Mouse (Mus musculus): ENCODE measurements around the gene Gm9857. TPM values are rescaled to one million over a fixed set of nuclear protein-coding genes. Genes with fewer than 3 reads are reported as not detected.
A peak's percentile ranks its signal among the peaks of the same experiment; 100 is the strongest.

Gene Gm9857
- polyA plus RNA-seq (2016; fragmentation: Nextera tagmentation; extraction: Ambion mirVana): not detected in 2 replicates

DNA sequence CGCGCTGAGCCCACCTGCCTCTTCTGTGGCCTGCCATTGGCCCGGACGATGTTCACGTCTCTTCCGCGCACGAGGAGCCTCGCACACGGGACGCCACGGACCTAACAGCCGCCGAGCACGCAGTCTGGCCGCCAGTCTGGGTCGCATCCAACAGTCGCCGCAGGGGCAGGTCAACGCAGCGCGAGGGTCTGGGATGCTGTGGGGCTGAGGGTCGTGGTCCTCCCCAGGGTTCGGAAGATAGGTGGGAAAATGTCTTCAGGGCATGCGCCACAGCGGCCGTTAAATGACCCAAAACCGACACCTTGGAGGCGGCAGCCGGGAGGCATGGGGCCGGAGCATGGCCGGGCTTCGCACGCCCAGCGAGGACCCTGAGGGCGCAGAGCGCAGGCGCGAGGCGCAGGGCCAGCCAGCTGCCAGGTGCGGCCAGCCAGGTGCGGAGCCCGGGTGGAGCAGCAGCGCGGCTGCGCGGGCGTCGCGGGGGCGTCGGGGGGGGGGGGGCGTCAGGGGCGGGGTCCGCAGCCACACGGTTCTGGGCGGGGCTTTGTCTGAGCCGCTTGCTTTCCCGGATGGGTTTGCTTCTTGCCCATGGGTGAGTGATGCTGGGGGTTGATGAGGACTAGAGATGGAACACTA, at the start of gene Gm9857:
Gm9857 (minus strand) TSS at position 445 of the 633 bp plus-strand sequence.
- 72% methylated on average over 31 of the region's 59 CpGs for WGBS
- H3K27me3 ChIP-seq: no peaks in the 10 kb centered on the region
- H3K4me2 ChIP-seq: peak within 1 kb of the TSS; percentile 54
- no peaks in the 10 kb centered on the region for H3K9me3 ChIP-seq
- ATAC-seq (ENCODE audit: low FRiP score): peak; percentile 60
- no peak within 1 kb of the TSS for H3K27ac ChIP-seq
- H3K36me3 ChIP-seq (replicated peaks): no peaks in the 10 kb centered on the region
- no peak within 1 kb of the TSS for H3K9ac ChIP-seq
- peak within 1 kb of the TSS; percentile 31 for H3K4me3 ChIP-seq (replicated peaks)
- H3K4me1 ChIP-seq: no peaks in the 10 kb centered on the region

DNA sequence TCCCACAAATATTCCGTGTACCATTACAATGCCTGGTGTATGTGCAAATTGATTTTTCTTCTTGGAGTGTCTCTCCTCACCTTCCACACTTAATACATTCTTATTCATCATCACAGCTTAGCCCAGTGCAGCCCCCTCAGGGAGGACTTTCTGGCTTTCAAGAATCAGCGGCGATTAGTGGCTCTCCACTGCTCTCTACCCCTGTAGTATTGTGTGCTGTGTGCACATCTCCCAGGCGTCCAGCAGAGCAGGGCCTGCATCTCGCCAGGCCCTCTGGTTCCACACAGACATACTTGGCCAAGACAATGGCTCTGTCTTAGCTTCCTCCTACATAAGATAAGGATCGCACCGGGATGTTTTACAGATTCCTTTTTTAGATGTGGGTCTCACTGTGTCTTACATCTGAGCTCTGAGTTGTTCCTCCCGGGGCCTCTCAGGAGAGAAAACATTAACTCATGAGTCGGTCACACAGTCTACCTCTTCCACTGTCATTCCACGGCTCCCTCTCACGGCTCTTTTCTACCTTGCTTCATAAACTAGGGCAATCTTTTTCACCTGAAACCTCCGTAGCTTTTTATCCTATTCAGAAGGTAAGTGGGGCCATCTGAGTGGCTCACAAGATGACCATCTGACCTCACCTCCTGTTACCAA, 46.9 kb upstream of the Gm9857 start:
- Histone ChIP-seq H3K4me1 (peaks cover 13% of the 10 kb centered on the region), H3K27ac (peak overlapping the region; percentile 51), H3K9ac (no peak overlapping the region), H3K9me3 (no peaks in the 10 kb centered on the region), H3K36me3 (replicated peaks) (peaks cover 17% of the 10 kb centered on the region), H3K4me3 (replicated peaks) (no peak overlapping the region), H3K4me2 (no peak overlapping the region), H3K27me3 (no peaks in the 10 kb centered on the region)
- WGBS: 64% methylated on average over 12 of the region's 12 CpGs
- peak; percentile 51 for ATAC-seq (ENCODE audit: low FRiP score)

DNA sequence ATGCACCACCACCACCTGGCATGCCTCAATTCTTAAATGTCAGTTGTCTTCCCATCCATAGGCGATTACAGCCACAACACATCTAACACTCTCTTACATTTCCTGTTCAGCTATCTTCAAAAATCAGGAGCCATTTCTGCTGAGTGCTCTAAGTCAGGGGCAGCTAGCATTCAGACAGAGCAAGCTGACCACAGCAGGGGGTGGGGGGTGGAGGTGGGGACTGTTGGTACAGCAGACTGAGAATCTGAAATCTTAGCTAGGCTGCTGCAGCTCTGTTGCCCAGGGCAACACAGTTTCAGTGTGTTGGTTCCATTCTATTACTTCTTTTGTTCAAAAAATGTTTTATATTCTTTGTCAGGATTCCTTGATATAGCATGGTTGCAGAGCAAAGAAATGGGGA, 46.3 kb upstream of the Gm9857 start:
- ATAC-seq (ENCODE audit: low FRiP score): peak; percentile 61
- 84% methylated on average over 1 of the region's 1 CpGs for WGBS
- Histone ChIP-seq H3K9ac (no peak overlapping the region), H3K4me1 (peaks cover 13% of the 10 kb centered on the region), H3K4me2 (no peak overlapping the region), H3K27ac (0 out of 2 replicates have a peak overlapping the region, but pooled peaks have one; percentile 51), H3K4me3 (replicated peaks) (no peak overlapping the region), H3K36me3 (replicated peaks) (peaks cover 12% of the 10 kb centered on the region), H3K9me3 (no peaks in the 10 kb centered on the region), H3K27me3 (no peaks in the 10 kb centered on the region)

DNA sequence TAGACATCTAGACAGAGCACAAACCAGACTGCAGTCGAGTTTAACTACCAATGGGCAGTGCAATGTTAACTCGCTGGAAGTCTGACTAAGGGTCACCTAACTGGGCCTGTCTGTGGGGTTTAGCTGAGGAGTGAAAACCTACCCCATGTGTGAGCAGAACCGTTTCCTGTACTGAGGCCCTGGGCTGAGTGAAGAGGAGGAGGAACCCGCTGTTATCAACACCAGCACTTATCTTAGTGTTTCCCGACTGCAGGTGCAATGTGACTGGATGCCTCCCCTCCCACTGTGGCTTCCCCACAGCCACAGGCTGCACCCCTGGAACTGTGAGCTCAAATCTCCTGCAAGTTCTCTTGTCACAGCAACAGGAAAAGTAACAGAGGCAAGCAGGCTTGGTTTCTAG, 43.7 kb upstream of the Gm9857 start:
- H3K9ac ChIP-seq: no peak overlapping the region
- no peak for ATAC-seq (ENCODE audit: low FRiP score)
- H3K36me3 ChIP-seq (replicated peaks): peaks cover 21% of the 10 kb centered on the region
- peaks cover 13% of the 10 kb centered on the region for H3K4me1 ChIP-seq
- H3K9me3 ChIP-seq: no peaks in the 10 kb centered on the region
- no peak overlapping the region for H3K4me2 ChIP-seq
- no peak overlapping the region for H3K4me3 ChIP-seq (replicated peaks)
- 90% methylated on average over 5 of the region's 5 CpGs for WGBS
- H3K27ac ChIP-seq: no peak overlapping the region
- no peaks in the 10 kb centered on the region for H3K27me3 ChIP-seq

DNA sequence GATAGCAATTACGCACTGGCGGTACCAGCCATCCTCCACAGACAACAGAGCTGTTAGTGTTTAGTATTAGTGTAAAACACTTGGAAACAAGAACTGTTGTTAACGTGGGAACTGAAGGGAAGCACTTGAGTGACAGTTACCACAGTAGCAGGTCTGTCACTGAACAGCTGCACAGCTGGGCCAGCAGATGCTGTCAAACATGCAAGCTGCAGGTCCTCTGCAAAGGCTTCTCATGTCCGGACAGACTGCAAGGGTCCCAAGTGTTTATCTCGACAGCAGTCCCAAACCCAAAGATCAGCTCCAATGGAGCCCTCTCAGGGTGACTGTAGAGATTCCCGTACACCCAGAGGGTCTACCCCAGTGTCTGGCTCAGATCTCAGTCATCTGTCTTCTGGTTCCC, 41.7 kb upstream of the Gm9857 start:
- no peak for ATAC-seq (ENCODE audit: low FRiP score)
- Histone ChIP-seq H3K27ac (no peak overlapping the region), H3K9ac (no peak overlapping the region), H3K4me3 (replicated peaks) (no peak overlapping the region), H3K4me2 (no peak overlapping the region), H3K4me1 (peaks cover 6% of the 10 kb centered on the region), H3K9me3 (no peaks in the 10 kb centered on the region), H3K27me3 (no peaks in the 10 kb centered on the region), H3K36me3 (replicated peaks) (peaks cover 33% of the 10 kb centered on the region)
- 88% methylated on average over 6 of the region's 6 CpGs for WGBS

DNA sequence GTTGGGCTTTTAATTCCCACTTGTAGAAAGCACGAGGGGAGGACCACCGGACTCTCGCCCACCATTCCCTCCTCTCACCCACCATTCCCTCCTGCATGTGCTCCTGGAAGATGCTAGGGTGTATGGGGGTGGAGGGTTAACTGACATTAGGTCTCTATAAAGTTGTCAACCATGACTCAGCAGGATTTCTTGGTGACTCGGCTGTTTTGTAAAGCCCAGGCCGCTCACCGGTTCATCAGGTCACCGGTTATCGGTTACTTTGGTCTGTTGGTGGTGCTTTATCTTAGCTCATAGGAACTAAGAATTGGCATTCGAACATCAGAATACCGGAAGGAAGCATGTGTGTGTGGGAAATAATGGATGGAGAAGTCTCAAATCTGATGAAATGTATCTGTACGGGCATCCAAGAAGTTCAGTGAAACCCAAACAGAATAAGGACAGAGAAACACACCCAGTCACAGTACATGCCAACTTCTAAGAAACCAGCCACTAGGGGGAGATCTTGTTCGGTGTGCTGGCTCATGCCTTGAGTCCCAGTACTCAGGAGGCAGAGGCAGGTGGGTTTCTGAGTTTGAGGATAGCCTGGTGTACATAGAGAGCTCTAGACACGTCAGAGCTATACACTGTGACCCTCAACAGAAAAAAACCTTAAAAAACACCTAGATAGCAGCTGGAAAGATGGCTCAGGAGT, 37.2 kb upstream of the Gm9857 start:
- Histone ChIP-seq H3K9me3 (no peaks in the 10 kb centered on the region), H3K4me3 (replicated peaks) (no peak overlapping the region), H3K36me3 (replicated peaks) (peaks cover 33% of the 10 kb centered on the region), H3K9ac (no peak overlapping the region), H3K4me1 (no peaks in the 10 kb centered on the region), H3K27me3 (no peaks in the 10 kb centered on the region), H3K4me2 (no peak overlapping the region), H3K27ac (no peak overlapping the region)
- WGBS: 94% methylated on average over 13 of the region's 13 CpGs
- ATAC-seq (ENCODE audit: low FRiP score): no peak

DNA sequence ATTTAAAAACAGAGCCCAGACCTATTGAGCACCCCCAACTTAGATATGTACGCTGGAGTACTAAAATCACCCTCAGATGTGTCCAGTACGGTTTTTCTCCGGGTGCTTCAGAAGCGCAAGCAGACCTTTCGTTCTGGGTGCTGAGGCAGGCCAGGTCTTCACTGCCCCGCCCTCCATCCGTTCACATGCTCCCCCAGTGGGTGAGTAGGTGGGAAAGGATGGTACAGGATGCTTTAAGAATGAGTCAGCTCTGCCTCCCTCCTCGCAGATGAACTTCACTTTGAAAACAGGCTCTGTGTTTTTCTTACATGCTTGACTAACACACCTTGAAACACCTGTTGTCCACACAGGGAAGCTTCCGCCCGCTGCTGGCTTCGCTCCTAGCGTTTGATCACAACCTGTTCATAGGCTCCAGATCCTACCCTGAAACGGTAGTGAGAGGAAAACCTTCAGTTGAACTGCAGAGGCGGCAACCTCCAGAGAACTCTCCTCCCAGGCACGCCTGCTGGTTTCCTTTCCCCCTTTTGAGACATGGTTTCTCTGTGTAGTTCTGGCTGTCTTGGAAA, 34.8 kb upstream of the Gm9857 start:
- H3K27me3 ChIP-seq: no peaks in the 10 kb centered on the region
- H3K4me2 ChIP-seq: no peak overlapping the region
- no peak overlapping the region for H3K9ac ChIP-seq
- H3K4me1 ChIP-seq: no peaks in the 10 kb centered on the region
- H3K9me3 ChIP-seq: no peaks in the 10 kb centered on the region
- no peak overlapping the region for H3K4me3 ChIP-seq (replicated peaks)
- H3K36me3 ChIP-seq (replicated peaks): peaks cover 30% of the 10 kb centered on the region
- 91% methylated on average over 15 of the region's 15 CpGs for WGBS
- no peak overlapping the region for H3K27ac ChIP-seq
- ATAC-seq (ENCODE audit: low FRiP score): no peak

DNA sequence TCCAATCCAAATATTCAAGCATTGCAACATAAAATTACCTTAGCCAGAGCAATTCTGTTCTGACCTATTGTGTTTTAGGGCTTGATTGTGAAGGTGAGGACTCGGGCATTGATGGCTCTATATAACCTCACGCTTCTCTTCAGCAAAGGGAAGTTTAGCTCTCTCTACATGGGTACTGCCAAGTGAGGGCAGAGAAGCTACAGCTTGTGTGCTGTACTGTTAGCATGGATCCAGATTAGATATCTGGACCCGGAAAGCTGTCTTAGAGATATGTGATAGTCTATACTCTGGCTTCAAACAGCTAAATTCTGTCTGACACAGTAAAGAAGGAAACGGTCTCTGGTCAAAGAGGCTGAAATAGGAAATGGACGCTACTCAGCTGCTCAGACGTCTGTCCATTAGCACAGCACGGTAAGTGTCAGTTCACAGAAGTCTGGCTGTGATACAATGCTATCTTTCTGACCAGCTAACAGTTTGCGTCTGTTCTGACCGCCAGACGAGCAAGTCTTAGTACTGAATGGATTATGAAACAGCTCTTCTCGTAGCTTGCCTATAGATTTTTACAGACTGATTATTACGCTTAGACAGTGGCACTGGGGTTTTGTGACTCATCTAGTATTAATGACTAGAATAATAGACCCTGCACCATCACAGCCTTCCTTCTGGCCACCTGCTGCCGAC, 33.9 kb upstream of the Gm9857 start:
- H3K9ac ChIP-seq: no peak overlapping the region
- 86% methylated on average over 13 of the region's 13 CpGs for WGBS
- no peaks in the 10 kb centered on the region for H3K9me3 ChIP-seq
- H3K4me1 ChIP-seq: no peaks in the 10 kb centered on the region
- H3K4me3 ChIP-seq (replicated peaks): no peak overlapping the region
- peaks cover 22% of the 10 kb centered on the region for H3K36me3 ChIP-seq (replicated peaks)
- H3K27ac ChIP-seq: no peak overlapping the region
- H3K27me3 ChIP-seq: no peaks in the 10 kb centered on the region
- no peak overlapping the region for H3K4me2 ChIP-seq
- no peak for ATAC-seq (ENCODE audit: low FRiP score)

DNA sequence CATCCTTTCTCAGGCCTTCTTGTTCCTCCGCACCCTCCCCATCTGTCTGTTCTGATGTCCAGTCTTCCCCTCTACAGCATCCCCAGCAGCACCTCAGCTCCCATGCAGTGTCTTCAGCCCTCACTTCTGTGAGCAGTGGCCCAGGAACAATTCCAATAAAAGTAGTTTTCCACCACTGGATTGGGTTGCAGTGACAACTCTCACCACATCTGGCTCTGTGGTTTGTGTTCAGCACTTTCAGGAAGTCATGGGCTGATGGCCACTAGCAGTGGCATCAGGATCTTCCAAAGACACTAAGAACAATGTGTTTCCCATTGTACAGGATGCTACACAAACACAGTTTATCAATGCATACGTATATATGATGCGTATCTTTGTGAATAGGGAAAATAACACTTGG, 25.8 kb upstream of the Gm9857 start:
- no peaks in the 10 kb centered on the region for H3K9me3 ChIP-seq
- H3K4me1 ChIP-seq: peaks cover 15% of the 10 kb centered on the region
- WGBS: 95% methylated on average over 3 of the region's 3 CpGs
- no peaks in the 10 kb centered on the region for H3K27me3 ChIP-seq
- H3K9ac ChIP-seq: no peak overlapping the region
- no peak overlapping the region for H3K4me2 ChIP-seq
- no peak overlapping the region for H3K4me3 ChIP-seq (replicated peaks)
- no peak for ATAC-seq (ENCODE audit: low FRiP score)
- H3K27ac ChIP-seq: no peak overlapping the region
- H3K36me3 ChIP-seq (replicated peaks): peaks cover 5% of the 10 kb centered on the region; the same call in 1 of the 2 replicates

DNA sequence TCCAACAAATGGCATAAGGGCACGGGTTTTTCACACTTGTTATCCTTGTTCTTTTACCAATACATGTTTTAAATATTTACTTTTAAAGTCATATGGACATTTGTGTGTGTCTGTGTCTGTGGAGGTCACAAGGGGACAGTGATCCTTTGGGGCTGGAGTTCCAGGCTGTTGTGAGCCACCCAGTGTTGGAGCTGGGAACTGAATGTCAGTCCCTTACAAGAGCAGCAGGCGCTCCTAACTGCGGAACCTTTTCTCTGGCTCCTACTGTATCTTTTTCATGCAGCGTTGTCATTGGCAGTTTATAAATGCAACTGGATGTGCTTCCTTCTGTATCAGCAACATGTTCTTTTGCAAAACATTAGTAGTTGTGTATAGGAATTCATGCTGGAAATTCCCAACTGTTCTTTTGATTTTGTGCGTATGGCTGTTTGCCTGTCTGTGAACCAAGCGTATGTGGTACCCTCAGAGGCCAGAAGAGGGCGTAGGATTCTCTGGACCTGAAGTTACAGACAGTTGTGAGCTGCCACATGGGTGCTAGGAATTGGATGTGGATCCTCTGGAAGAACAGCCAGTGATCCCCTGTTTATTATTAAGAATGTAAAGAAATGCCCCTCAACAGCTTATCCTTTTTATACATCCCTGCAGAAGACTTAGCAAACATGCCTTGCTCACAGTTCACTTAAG, 24.3 kb upstream of the Gm9857 start:
- WGBS: 77% methylated on average over 7 of the region's 7 CpGs
- H3K27ac ChIP-seq: no peak overlapping the region
- H3K9me3 ChIP-seq: no peaks in the 10 kb centered on the region
- no peak overlapping the region for H3K9ac ChIP-seq
- H3K4me2 ChIP-seq: no peak overlapping the region
- peaks cover 19% of the 10 kb centered on the region for H3K4me1 ChIP-seq
- no peak overlapping the region for H3K4me3 ChIP-seq (replicated peaks)
- no peaks in the 10 kb centered on the region for H3K36me3 ChIP-seq (replicated peaks)
- H3K27me3 ChIP-seq: no peaks in the 10 kb centered on the region
- ATAC-seq (ENCODE audit: low FRiP score): no peak

DNA sequence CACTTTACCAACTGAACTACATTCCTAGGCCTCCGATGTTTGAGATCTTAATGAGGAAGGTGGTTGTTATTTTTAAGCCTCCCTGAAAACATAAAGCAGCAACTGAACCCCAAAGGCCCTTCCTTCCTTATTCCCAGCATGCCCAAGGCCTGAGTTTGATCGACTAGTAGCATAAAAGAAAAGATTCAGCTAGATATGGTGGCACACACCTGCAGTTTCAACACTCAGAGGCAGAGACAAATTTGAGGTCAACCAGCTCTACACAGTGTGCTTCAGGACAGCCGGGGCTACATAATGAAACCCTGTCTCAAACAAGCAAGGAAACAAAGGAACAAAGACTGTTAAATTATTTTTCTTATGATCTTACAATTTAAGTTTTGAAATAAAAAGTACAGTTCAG, 23.5 kb upstream of the Gm9857 start:
- peaks cover 19% of the 10 kb centered on the region for H3K4me1 ChIP-seq
- H3K9ac ChIP-seq: no peak overlapping the region
- no peaks in the 10 kb centered on the region for H3K9me3 ChIP-seq
- ATAC-seq (ENCODE audit: low FRiP score): no peak
- no peaks in the 10 kb centered on the region for H3K36me3 ChIP-seq (replicated peaks)
- H3K27me3 ChIP-seq: no peaks in the 10 kb centered on the region
- no peak overlapping the region for H3K27ac ChIP-seq
- no peak overlapping the region for H3K4me3 ChIP-seq (replicated peaks)
- WGBS: 88% methylated on average over 3 of the region's 3 CpGs
- H3K4me2 ChIP-seq: no peak overlapping the region

DNA sequence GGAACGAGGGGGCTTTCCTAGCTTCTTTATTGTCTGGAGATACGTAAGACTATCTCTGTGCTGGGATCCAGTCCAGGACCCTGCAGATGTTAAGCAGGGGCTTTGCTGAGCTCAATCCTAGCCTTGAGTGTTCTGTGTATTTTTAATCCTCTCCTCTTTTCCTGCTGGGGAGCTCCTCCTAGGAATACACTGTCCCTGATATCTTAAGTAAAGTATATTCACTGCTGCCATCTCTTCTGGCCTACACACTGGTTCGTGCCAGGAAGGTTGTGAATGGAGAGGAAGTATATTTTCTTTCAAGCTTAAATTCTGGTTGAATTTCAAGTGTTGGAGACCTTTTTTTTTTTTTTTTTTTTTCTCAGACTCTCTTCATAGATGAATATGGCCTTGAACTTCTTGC, 23.0 kb upstream of the Gm9857 start:
- Histone ChIP-seq H3K9ac (no peak overlapping the region), H3K27me3 (no peaks in the 10 kb centered on the region), H3K4me3 (replicated peaks) (no peak overlapping the region), H3K9me3 (no peaks in the 10 kb centered on the region), H3K4me2 (no peak overlapping the region), H3K4me1 (peaks cover 19% of the 10 kb centered on the region), H3K27ac (no peak overlapping the region), H3K36me3 (replicated peaks) (no peaks in the 10 kb centered on the region)
- ATAC-seq (ENCODE audit: low FRiP score): no peak
- 83% methylated on average over 3 of the region's 3 CpGs for WGBS

Measured in forebrain, embryonic 12.5 days (tissue).